Mouse (Mus musculus) adrenal gland, adult 2 months (tissue): ENCODE data around the gene Rsg1. TPM values are rescaled to one million over a fixed set of nuclear protein-coding genes. Genes with fewer than 3 reads are reported as not detected.

Experiments
- polyA plus RNA-seq: library from polyadenylated mRNA; depleted of rRNA; stranded (reverse); fragments of >200 nt; gene quantifications from 2 replicates; pipeline ENCODE4 v1.2.3, GENCODE M21; 2012; rRNA removed
- total RNA-seq, 2 experiments: library from RNA; stranded (reverse); gene quantifications; 2 replicates each; pipeline ENCODE4 v1.2.3; 2021

Rsg1 gene
- total and polyA plus RNA-seq, 3 experiments: 0.86 to 2.3 (median 1.1) TPM

Other genes with a start within 250 kb of the Rsg1 start
- 10 to 100 TPM; 31.8 to 37.1 TPM for gene Atp13a2, start 227.1 kb upstream of the Rsg1 start, total RNA-seq
- gene Atp13a2, start 227.1 kb upstream of the Rsg1 start, polyA plus RNA-seq: 183 and 226 TPM in 2 replicates
- 10 to 100 TPM in 1 of 2 experiments, 1 to 10 TPM in 1; 5.7 to 11.1 TPM for gene Mfap2, start 203.5 kb upstream of the Rsg1 start, total RNA-seq
- 37.8 and 42.4 TPM in 2 replicates for gene Mfap2, start 203.5 kb upstream of the Rsg1 start, polyA plus RNA-seq
- 1 to 10 TPM; 5.6 to 7.4 TPM for gene Crocc, start 153.4 kb upstream of the Rsg1 start, total RNA-seq
- 7.1 and 10.5 TPM in 2 replicates for gene Crocc, start 153.4 kb upstream of the Rsg1 start, polyA plus RNA-seq
- gene Necap2, start 135.6 kb upstream of the Rsg1 start, total RNA-seq: 10 to 100 TPM; 55.8 to 65.3 TPM
- 54.8 and 63.7 TPM in 2 replicates for gene Necap2, start 135.6 kb upstream of the Rsg1 start, polyA plus RNA-seq
- gene Spata21, start 125.6 kb upstream of the Rsg1 start, total RNA-seq: not detected
- gene Spata21, start 125.6 kb upstream of the Rsg1 start, polyA plus RNA-seq: not detected in 2 replicates
- 100 to 1,000 TPM; 130 to 135 TPM for gene Szrd1, start 74.2 kb upstream of the Rsg1 start, total RNA-seq
- 65.0 and 75.7 TPM in 2 replicates for gene Szrd1, start 74.2 kb upstream of the Rsg1 start, polyA plus RNA-seq
- 10 to 100 TPM; 19.9 to 22.2 TPM for gene Fbxo42, start 66.0 kb upstream of the Rsg1 start, total RNA-seq
- gene Fbxo42, start 66.0 kb upstream of the Rsg1 start, polyA plus RNA-seq: 11.3 and 11.4 TPM in 2 replicates
- gene Arhgef19, start 25.5 kb downstream of the Rsg1 start, total RNA-seq: 10 to 100 TPM; 50.9 to 65.1 TPM
- 58.3 and 75.8 TPM in 2 replicates for gene Arhgef19, start 25.5 kb downstream of the Rsg1 start, polyA plus RNA-seq
- gene Epha2, start 87.3 kb downstream of the Rsg1 start, total RNA-seq: 10 to 100 TPM; 11.7 to 19.4 TPM
- gene Epha2, start 87.3 kb downstream of the Rsg1 start, polyA plus RNA-seq: 18.0 and 24.1 TPM in 2 replicates
- gene Fam131c, start 154.3 kb downstream of the Rsg1 start, total RNA-seq: 1 to 10 TPM in 1 of 2 experiments, under 1 TPM in 1; 0.86 to 4.5 TPM
- 3.1 and 9.5 TPM in 2 replicates for gene Fam131c, start 154.3 kb downstream of the Rsg1 start, polyA plus RNA-seq
- not detected for gene Clcnka, start 184.8 kb downstream of the Rsg1 start, total RNA-seq
- gene Clcnka, start 184.8 kb downstream of the Rsg1 start, polyA plus RNA-seq: 0.04 and 0.07 TPM in 2 replicates
- not detected for gene Clcnkb, start 202.1 kb downstream of the Rsg1 start, total RNA-seq
- not detected in 2 replicates for gene Clcnkb, start 202.1 kb downstream of the Rsg1 start, polyA plus RNA-seq
- 1 to 10 TPM in 1 of 2 experiments, under 1 TPM in 1; 0.26 to 1.1 TPM for gene Hspb7, start 206.8 kb downstream of the Rsg1 start, total RNA-seq
- 1.1 and 1.2 TPM in 2 replicates for gene Hspb7, start 206.8 kb downstream of the Rsg1 start, polyA plus RNA-seq
- under 1 TPM; 0.32 to 0.55 TPM for gene Srarp, start 222.1 kb downstream of the Rsg1 start, total RNA-seq
- 0.22 TPM in 1 of 2 replicates, not detected in the other for gene Srarp, start 222.1 kb downstream of the Rsg1 start, polyA plus RNA-seq
- 10 to 100 TPM; 15.8 to 18.7 TPM for gene Zbtb17, start 230.7 kb downstream of the Rsg1 start, total RNA-seq
- gene Zbtb17, start 230.7 kb downstream of the Rsg1 start, polyA plus RNA-seq: 26.5 and 34.4 TPM in 2 replicates